Mouse (Mus musculus) brain, embryonic 18.5 days (tissue): ENCODE data around the gene Rpl41.
A peak's percentile ranks its signal among the peaks of the same experiment; 100 is the strongest.

Source experiments
- DNase-seq: peaks from one replicate; pipeline ENCODE4 v3.0.0-alpha.2; 2012; ENCODE audit warnings: low read depth, low spot score

Gene Rpl41

GRCm38 (mm10) chr10:128548947-128549681 lies at the start of gene Rpl41:
Gene Rpl41, minus strand, starts transcription at chr10:128549305.
- peak; percentile 94 for DNase-seq

GRCm38 (mm10) chr10:128598476-128598875 lies 49.4 kb upstream of the Rpl41 start:
- DNase-seq = no peak

- no peak for DNase-seq
These were observed 43.7 kb upstream of the Rpl41 start for GRCm38 (mm10) chr10:128592797-128593196.

GRCm38 (mm10) chr10:128591436-128591835 lies 42.3 kb upstream of the Rpl41 start:
- no peak for DNase-seq

GRCm38 (mm10) chr10:128590193-128590690 lies 41.1 kb upstream of the Rpl41 start:
- no peak for DNase-seq

- no peak for DNase-seq
These were observed 40.5 kb upstream of the Rpl41 start, which contains the start of gene Erbb3 for GRCm38 (mm10) chr10:128589464-128590192. Gene Erbb3, minus strand, starts transcription at chr10:128589652.

- no peak for DNase-seq
These were observed 39.8 kb upstream of the Rpl41 start for GRCm38 (mm10) chr10:128588775-128589463.

GRCm38 (mm10) chr10:128588136-128588535 lies 39.0 kb upstream of the Rpl41 start:
- DNase-seq = no peak

- DNase-seq = no peak
These were observed 38.6 kb upstream of the Rpl41 start for GRCm38 (mm10) chr10:128587697-128588096.

- DNase-seq = no peak
These were observed 38.0 kb upstream of the Rpl41 start for GRCm38 (mm10) chr10:128587120-128587519.

- DNase-seq = no peak
These were observed 37.4 kb upstream of the Rpl41 start for GRCm38 (mm10) chr10:128586546-128586945.

GRCm38 (mm10) chr10:128584386-128584785 lies 35.3 kb upstream of the Rpl41 start:
- no peak for DNase-seq

GRCm38 (mm10) chr10:128583644-128584043 lies 34.5 kb upstream of the Rpl41 start:
- DNase-seq = no peak

GRCm38 (mm10) chr10:128579731-128580130 lies 30.6 kb upstream of the Rpl41 start:
- DNase-seq = no peak

- DNase-seq = no peak
These were observed 30.2 kb upstream of the Rpl41 start for GRCm38 (mm10) chr10:128579298-128579697.

- no peak for DNase-seq
These were observed 29.2 kb upstream of the Rpl41 start for GRCm38 (mm10) chr10:128578330-128578729.

GRCm38 (mm10) chr10:128575063-128575462 lies 26.0 kb upstream of the Rpl41 start:
- DNase-seq = no peak

- peak; percentile 98 for DNase-seq
These were observed 16.9 kb upstream of the Rpl41 start, which contains the start of gene Pa2g4 for GRCm38 (mm10) chr10:128565788-128566531. Gene Pa2g4, minus strand, starts transcription at chr10:128565987.

- DNase-seq = no peak
These were observed 16.2 kb upstream of the Rpl41 start for GRCm38 (mm10) chr10:128565206-128565787.

GRCm38 (mm10) chr10:128563544-128563943 lies 14.4 kb upstream of the Rpl41 start:
- DNase-seq = no peak

- no peak for DNase-seq
These were observed 7.9 kb upstream of the Rpl41 start for GRCm38 (mm10) chr10:128556963-128557362.
